Mouse (Mus musculus): ENCODE measurements around the gene Hoxb7.

Hoxb7 gene

DNA sequence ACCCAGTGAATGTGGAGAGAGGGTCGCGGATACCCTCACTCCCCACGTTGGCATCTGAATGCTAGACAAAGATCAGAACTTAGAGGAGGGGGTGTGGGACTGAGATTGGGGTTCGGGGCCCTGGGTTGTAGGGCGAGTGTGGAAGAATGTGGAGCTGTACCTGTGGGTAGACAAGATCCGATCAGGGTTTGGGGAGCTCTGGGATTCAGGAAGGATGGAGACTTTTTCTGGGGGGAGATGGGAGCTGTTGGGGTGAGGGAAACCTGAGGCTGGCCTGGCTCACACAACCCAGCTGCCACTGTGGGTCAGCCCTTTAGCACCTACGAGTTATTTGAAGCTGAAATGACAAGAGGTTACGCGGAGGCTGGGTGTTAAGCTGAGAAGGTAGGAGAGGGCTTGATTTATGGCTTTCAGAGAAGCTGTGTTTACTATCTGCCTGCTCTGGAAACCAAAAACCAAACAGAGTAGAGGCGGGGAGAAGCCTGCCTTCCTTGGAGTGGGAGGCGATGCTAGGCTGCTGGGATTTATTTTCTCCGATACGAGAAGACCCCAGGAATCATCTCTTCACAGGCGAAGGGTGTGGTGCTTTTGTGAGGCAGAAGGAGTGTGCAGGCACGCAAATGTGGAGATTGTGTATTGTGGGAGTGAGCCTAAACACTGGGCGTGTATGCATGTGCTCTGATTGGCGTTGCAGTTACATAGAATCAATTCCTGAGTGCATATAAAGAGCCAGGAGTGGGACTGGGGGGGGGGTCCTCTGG, 47.0 kb downstream of the Hoxb7 start:
- DNase-seq (ENCODE audit: low read depth in 2 of 2, low spot score in 2 of 2), result no peak

- DNase-seq (ENCODE audit: low read depth in 2 of 2, low spot score in 2 of 2), result no peak
Measured at GRCm38 (mm10) chr11:96334002-96334364, 47.6 kb downstream of the Hoxb7 start.

GRCm38 (mm10) chr11:96334998-96335397, 48.6 kb downstream of the Hoxb7 start:
- no peak for DNase-seq (ENCODE audit: low read depth in 2 of 2, low spot score in 2 of 2)

DNA sequence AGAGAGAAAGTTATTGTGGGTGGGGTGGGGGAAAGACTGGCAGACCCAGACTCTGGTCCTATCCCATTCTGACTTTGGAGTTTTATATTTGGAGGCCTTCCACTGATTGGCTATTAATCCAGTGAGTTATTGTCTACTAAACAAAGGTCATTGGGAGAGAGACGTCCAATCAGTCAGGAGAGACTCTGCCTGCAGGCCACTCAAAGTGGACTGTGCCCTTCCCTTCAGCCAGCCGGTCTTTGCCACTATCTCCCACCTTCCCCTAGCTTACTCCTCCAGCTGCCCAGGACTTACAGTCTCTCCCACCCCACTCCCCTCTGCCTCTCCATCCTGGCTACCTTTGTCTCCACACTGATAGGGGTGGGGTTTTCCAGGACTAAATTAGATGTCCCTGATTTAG, 50.2 kb downstream of the Hoxb7 start:
- no peak for DNase-seq (ENCODE audit: low read depth in 2 of 2, low spot score in 2 of 2)

DNA sequence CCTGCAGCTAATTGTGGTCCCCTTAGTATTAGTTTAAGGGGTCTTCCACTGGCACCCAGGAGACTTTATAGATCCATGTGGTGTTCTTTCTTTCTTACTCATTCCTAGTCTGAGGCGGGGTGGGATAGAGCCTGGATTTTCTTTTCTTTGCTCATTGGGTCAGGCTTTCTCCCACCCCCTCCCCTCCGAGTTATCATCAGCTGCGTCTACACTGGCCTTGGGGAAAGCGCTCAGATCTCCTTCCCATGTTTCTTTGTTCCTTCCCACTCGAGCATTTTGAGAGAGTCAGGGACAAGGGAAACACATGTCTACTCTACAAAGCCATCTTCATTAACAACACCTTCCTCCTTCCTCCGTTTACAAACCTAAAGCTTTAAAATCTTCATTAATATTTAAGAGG, 50.6 kb downstream of the Hoxb7 start:
- DNase-seq (ENCODE audit: low read depth in 2 of 2, low spot score in 2 of 2), result no peak

GRCm38 (mm10) chr11:96338957-96339855, 52.8 kb downstream of the Hoxb7 start:
- no peak for DNase-seq (ENCODE audit: low read depth in 2 of 2, low spot score in 2 of 2)

Data from CD8-positive naive resting alpha-beta T cell, adult 2 months (primary cell).